Mouse (Mus musculus) ES-E14 (cell line): ENCODE measurements around the gene Cab39l. TPM values are rescaled to one million over a fixed set of nuclear protein-coding genes. Genes with fewer than 3 reads are reported as not detected.

ENCODE experiments used
- DNase-seq: peaks from one replicate; pipeline ENCODE4 v3.0.0-alpha.2; 2013; ENCODE audit warnings: low read depth, low spot score
- H3K27ac ChIP-seq: 2 replicates; pipeline ENCODE4 v1.5.1; 2012; ENCODE audit warnings: low read depth, mild to moderate bottlenecking, low read length, moderate library complexity, mixed read lengths; ENCODE audit not compliant: poor library complexity, insufficient read depth, severe bottlenecking
- H3K36me3 ChIP-seq: 2 replicates; pipeline ENCODE4 v1.6.1; 2012; ENCODE audit warnings: mild to moderate bottlenecking, low read length, moderate library complexity, mixed read lengths; ENCODE audit not compliant: control insufficient read depth, poor library complexity, insufficient read depth, severe bottlenecking
- H3K4me1 ChIP-seq, 2 experiments: fragments of 150-350 bp in 1 of 2; sonication (generic) in 1 of 2; 2 replicates each; pipeline ENCODE4 v1.6.1; 2012; ENCODE audit warnings: low read length in 2 of 2, mild to moderate bottlenecking in 1 of 2, mixed read lengths in 1 of 2; ENCODE audit not compliant: control insufficient read depth in 2 of 2, insufficient read depth in 2 of 2, poor library complexity in 1 of 2
- H3K4me3 ChIP-seq, 2 experiments: fragments of 150-350 bp in 1 of 2; sonication (generic) in 1 of 2; 2 replicates each; pipeline ENCODE4 v1.5.1; 2012; ENCODE audit warnings: low read length in 2 of 2, low read depth in 1 of 2, mild to moderate bottlenecking in 1 of 2, mixed read lengths in 1 of 2; ENCODE audit not compliant: insufficient read depth in 1 of 2, poor library complexity in 1 of 2, severe bottlenecking in 1 of 2
- H3K9ac ChIP-seq: 2 replicates; pipeline ENCODE4 v1.6.1; 2012; ENCODE audit warnings: low read depth, mild to moderate bottlenecking, low read length, mixed read lengths; ENCODE audit not compliant: poor library complexity, insufficient read depth, severe bottlenecking
- H3K9me3 ChIP-seq: fragments of 150-350 bp; sonication (generic); 2 replicates; pipeline ENCODE4 v1.6.1; 2012; ENCODE audit warnings: low read depth, mild to moderate bottlenecking, low read length; ENCODE audit not compliant: control insufficient read depth, insufficient read depth
- CHD2 ChIP-seq: IDR thresholded peaks from 2 replicates; pipeline ENCODE4 v1.6.1; 2014; ENCODE audit warnings: mild to moderate bottlenecking, low read depth, low read length, inconsistent platforms
- HCFC1 ChIP-seq: IDR thresholded peaks from 2 replicates; pipeline ENCODE4 v1.6.1; 2012; ENCODE audit warnings: low read length, inconsistent platforms, borderline replicate concordance; ENCODE audit not compliant: insufficient read depth
- MAFK ChIP-seq: IDR thresholded peaks from 2 replicates; pipeline ENCODE4 v1.6.1; 2014; ENCODE audit warnings: mild to moderate bottlenecking, low read depth, low read length, inconsistent platforms; ENCODE audit not compliant: insufficient read depth
- ZC3H11A ChIP-seq: IDR thresholded peaks from 2 replicates; pipeline ENCODE4 v1.6.1; 2012; ENCODE audit warnings: low read depth, mild to moderate bottlenecking, inconsistent platforms, low read length, borderline replicate concordance
- ZNF384 ChIP-seq: IDR thresholded peaks from 2 replicates; pipeline ENCODE4 v1.6.1; 2012; ENCODE audit warnings: low read depth, low read length, inconsistent platforms
- in situ Hi-C, 2 experiments: fragments of 600-800 bp; cut with MboI; formaldehyde crosslinking; loops; one replicate each; pipeline ENCODE4 v1.15.1; 2025; ENCODE audit warnings: low sequenced_read_pairs in 2 of 2, inconsistent platforms in 1 of 2; ENCODE audit not compliant: unreplicated experiment in 2 of 2
- total RNA-seq: library from RNA; depleted of rRNA; stranded (reverse); fragments of 300-350 nt; gene quantifications from 2 replicates; pipeline ENCODE4 v1.2.3, GENCODE M21; 2012

Cab39l gene
- total RNA-seq, 1 experiment = 5.8 TPM

- Histone ChIP-seq H3K4me3 (no peak overlapping the region), H3K27ac (no peak overlapping the region), H3K9me3 (no peaks in the 10 kb centered on the region), H3K4me1 (peaks cover 0 to 9% of the 10 kb centered on the region in 2 experiments; a peak in 2 of 4 replicates), H3K9ac (no peak overlapping the region), H3K36me3 (0 out of 2 replicates have a peak, but pooled peaks cover 3% of the 10 kb centered on the region)
- DNase-seq = peak; percentile 24
- in situ Hi-C loops = no loop called here
- TF ChIP-seq ZC3H11A = no peak
- TF ChIP-seq HCFC1 = no peak
- no peak for TF ChIP-seq CHD2
- no peak for TF ChIP-seq ZNF384
- no peak for TF ChIP-seq MAFK
These were observed 110.1 kb downstream of the Cab39l start for GRCm38 (mm10) chr14:59550841-59551240.

GRCm38 (mm10) chr14:59551956-59552355, 111.2 kb downstream of the Cab39l start:
- Histone ChIP-seq H3K9me3 (no peaks in the 10 kb centered on the region), H3K36me3 (0 out of 2 replicates have a peak, but pooled peaks cover 3% of the 10 kb centered on the region), H3K4me1 (peaks cover 0 to 11% of the 10 kb centered on the region in 2 experiments; a peak in 2 of 4 replicates), H3K4me3 (no peak overlapping the region), H3K27ac (no peak overlapping the region), H3K9ac (no peak overlapping the region)
- in situ Hi-C loops = no loop called here
- no peak for TF ChIP-seq CHD2
- TF ChIP-seq HCFC1 = no peak
- TF ChIP-seq MAFK = no peak
- TF ChIP-seq ZC3H11A = no peak
- DNase-seq = peak; percentile 17

- TF ChIP-seq CHD2 (no peak), HCFC1 (no peak), MAFK (no peak), ZNF384 (no peak), ZC3H11A (no peak)
- Histone ChIP-seq H3K4me3 (no peak overlapping the region), H3K9ac (no peak overlapping the region), H3K4me1 (peaks cover 0 to 11% of the 10 kb centered on the region in 2 experiments; a peak in 2 of 4 replicates), H3K27ac (no peak overlapping the region), H3K9me3 (no peaks in the 10 kb centered on the region), H3K36me3 (0 out of 2 replicates have a peak, but pooled peaks cover 3% of the 10 kb centered on the region)
- DNase-seq = no peak
- in situ Hi-C loops = no loop called here
These were observed 113.3 kb downstream of the Cab39l start for GRCm38 (mm10) chr14:59554025-59554424.

- Histone ChIP-seq H3K27ac (no peak overlapping the region), H3K9ac (no peak overlapping the region), H3K4me1 (peaks cover 0 to 13% of the 10 kb centered on the region in 2 experiments; a peak in 2 of 4 replicates), H3K9me3 (no peaks in the 10 kb centered on the region), H3K4me3 (no peak overlapping the region), H3K36me3 (0 out of 2 replicates have a peak, but pooled peaks cover 1% of the 10 kb centered on the region)
- TF ChIP-seq ZNF384 (no peak), MAFK (no peak), ZC3H11A (no peak), CHD2 (no peak), HCFC1 (no peak)
- no peak for DNase-seq
- in situ Hi-C loops = no loop called here
These were observed 114.2 kb downstream of the Cab39l start for GRCm38 (mm10) chr14:59555018-59555417.

GRCm38 (mm10) chr14:59555928-59556531, 115.3 kb downstream of the Cab39l start:
- peak; percentile 78 for DNase-seq
- H3K36me3 ChIP-seq = no peaks in the 10 kb centered on the region
- no peak overlapping the region; the same call in 1 of the 2 replicates for H3K9ac ChIP-seq
- TF ChIP-seq ZC3H11A = 0 out of 2 replicates have a peak, but pooled peaks have one; percentile 78
- TF ChIP-seq CHD2 = no peak
- no peak overlapping the region for H3K27ac ChIP-seq
- H3K4me3 ChIP-seq = no peak overlapping the region
- in situ Hi-C loops = no loop called here
- peaks cover 0 to 13% of the 10 kb centered on the region in 2 experiments; a peak in 1 of 4 replicates for H3K4me1 ChIP-seq
- H3K9me3 ChIP-seq = no peaks in the 10 kb centered on the region
